Mouse (Mus musculus) cerebellum, adult 2 months (tissue): ENCODE results near the gene Rock2. TPM values are rescaled to one million over a fixed set of nuclear protein-coding genes. Genes with fewer than 3 reads are reported as not detected.

ENCODE experiments used
- DNase-seq, 2 experiments: peaks; one replicate each; pipeline ENCODE4 v3.0.0; 2021
- H3K27ac ChIP-seq: fragments of 200-500 bp; 2 replicates; pipeline ENCODE4 v1.5.1; 2012; ENCODE audit warnings: low read length, control low read depth, inconsistent platforms; ENCODE audit not compliant: insufficient read depth
- H3K27me3 ChIP-seq: fragments of 200-500 bp; 2 replicates; pipeline ENCODE4 v1.6.1; 2012; ENCODE audit warnings: inconsistent platforms, mild to moderate bottlenecking, low read length, moderate library complexity; ENCODE audit not compliant: control insufficient read depth, insufficient read depth
- H3K4me1 ChIP-seq: fragments of 200-500 bp; 2 replicates; pipeline ENCODE4 v1.6.1; 2011; ENCODE audit warnings: low read length; ENCODE audit not compliant: control insufficient read depth, insufficient read depth
- H3K4me3 ChIP-seq: fragments of 200-500 bp; replicated peaks from 2 replicates; pipeline ENCODE3; 2011; ENCODE audit warnings: mild to moderate bottlenecking, low read depth, low read length, control low read depth; ENCODE audit not compliant: insufficient read depth
- CTCF ChIP-seq: fragments of 200-500 bp; IDR thresholded peaks from 2 replicates; pipeline ENCODE4 v1.5.1; 2011; ENCODE audit warnings: low read depth, mild to moderate bottlenecking, control low read depth, low read length, moderate library complexity, borderline replicate concordance; ENCODE audit not compliant: insufficient read depth
- POLR2A ChIP-seq: fragments of 200-500 bp; IDR thresholded peaks from 2 replicates; pipeline ENCODE4 v1.6.1; 2011; ENCODE audit warnings: low read length, control low read depth, borderline replicate concordance; ENCODE audit not compliant: insufficient read depth
- WGBS: fragments of 180-500 bp; shearing (Covaris S2); methylation state at CpG from one replicate; pipeline ENCODE4 v1.1.7; 2018; 5-methylcytosine and 5-hydroxymethylcytosine counted together
- polyA plus RNA-seq: library from polyadenylated mRNA; depleted of rRNA; stranded (reverse); fragments of >200 nt; gene quantifications from 2 replicates; pipeline ENCODE4 v1.2.3, GENCODE M21; 2012; rRNA removed

The Rock2 gene
- polyA plus RNA-seq, 1 experiment = 37.5 TPM

DNA sequence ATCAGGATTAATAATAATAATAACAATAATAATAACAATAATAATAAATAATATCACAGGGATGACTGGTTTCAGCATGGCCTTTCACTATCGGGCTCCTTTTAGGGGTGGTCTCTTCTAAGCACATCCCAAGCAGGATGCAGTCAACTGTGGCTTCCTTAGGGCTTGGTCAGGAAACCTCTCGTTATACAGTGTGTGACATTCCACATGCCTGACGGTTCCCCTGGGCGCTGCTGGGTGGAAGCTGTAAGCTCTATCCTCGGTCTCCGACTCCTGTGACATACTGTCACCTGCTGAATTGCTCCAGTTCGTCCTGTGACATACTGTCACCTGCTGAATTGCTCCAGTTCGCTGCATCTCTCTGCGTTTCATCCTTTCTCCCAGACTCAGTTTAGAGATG lies 141.8 kb downstream of the Rock2 start:
- Histone ChIP-seq H3K4me1 (no peaks in the 10 kb centered on the region), H3K27me3 (no peaks in the 10 kb centered on the region; the same call in 1 of the 2 replicates), H3K4me3 (no peak overlapping the region), H3K27ac (no peak overlapping the region)
- WGBS = 48% methylated on average over 9 of the region's 9 CpGs
- no peak for TF ChIP-seq POLR2A
- TF ChIP-seq CTCF = no peak
- no peak for DNase-seq

DNA sequence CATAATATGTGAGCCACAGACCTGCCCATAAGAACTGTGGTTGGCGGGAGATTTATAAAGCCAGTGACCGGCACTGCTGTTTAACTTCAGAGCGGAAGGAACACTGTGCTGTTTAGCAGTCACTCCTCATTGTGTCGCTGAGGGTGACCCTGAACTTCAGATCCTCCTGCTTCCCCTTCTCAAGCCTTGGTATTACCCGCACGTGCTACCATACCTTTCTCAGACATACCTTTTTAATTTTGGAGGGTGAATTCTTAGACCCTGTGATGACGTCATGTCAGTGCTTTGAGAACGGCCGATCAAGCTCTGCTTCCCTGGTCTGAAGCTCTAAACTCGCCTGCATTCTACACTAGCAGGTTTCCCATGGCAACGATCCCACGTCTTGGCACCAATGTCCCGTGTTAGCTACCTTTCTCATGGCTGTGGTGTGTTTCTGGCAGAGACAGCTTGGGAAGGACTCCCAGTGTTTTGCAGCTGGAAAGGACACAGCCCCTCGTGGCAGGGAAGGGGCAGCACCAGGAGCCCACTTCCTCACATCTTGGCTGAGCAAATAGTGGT lies 142.4 kb downstream of the Rock2 start:
- DNase-seq = no peak
- H3K4me1 ChIP-seq = no peaks in the 10 kb centered on the region
- H3K27me3 ChIP-seq = no peaks in the 10 kb centered on the region; the same call in 1 of the 2 replicates
- 34% methylated on average over 14 of the region's 14 CpGs for WGBS
- TF ChIP-seq POLR2A = no peak
- TF ChIP-seq CTCF = no peak
- no peak overlapping the region for H3K4me3 ChIP-seq
- H3K27ac ChIP-seq = no peak overlapping the region

Other genes with a start within 250 kb of the Rock2 start
- gene Ntsr2, start 241.5 kb upstream of the Rock2 start, polyA plus RNA-seq = 243 and 262 TPM in 2 replicates
- gene Greb1, start 94.0 kb upstream of the Rock2 start, polyA plus RNA-seq = 1.1 and 1.4 TPM in 2 replicates
- gene E2f6, start 83.9 kb upstream of the Rock2 start, polyA plus RNA-seq = 54.6 and 62.2 TPM in 2 replicates
- gene Pqlc3, start 105.5 kb downstream of the Rock2 start, polyA plus RNA-seq = 0.62 and 1.4 TPM in 2 replicates
- 0.90 and 1.1 TPM in 2 replicates for gene 2410004P03Rik, start 116.8 kb downstream of the Rock2 start, polyA plus RNA-seq